Mouse (Mus musculus): ENCODE measurements around the gene Foxp1. TPM values are rescaled to one million over a fixed set of nuclear protein-coding genes. Genes with fewer than 3 reads are reported as not detected.

Foxp1 gene
- polyA plus RNA-seq, 1 experiment from 2014 or later: 96.6 TPM

DNA sequence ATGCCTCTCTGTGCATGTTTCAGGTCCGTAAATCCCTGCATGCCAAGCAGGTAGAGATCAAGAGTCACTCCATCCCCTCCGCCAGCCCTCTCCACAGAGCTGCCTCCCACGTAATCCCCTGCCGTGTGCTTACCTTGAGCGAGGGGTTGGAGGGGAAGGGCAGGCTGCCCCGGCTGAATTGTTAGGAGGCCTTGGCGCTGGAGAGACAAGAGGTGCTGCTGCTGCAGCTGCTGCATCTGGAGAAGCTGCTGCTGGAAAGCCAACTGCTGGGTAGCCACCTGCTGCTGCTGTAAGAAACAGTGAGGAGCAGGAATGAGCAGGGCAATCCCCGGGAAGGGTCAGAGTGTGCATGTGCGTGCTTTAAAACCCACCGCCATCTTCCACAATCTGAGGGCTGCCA is 512.8 kb downstream of the Foxp1 start:
- no peak overlapping the region for H3K27ac ChIP-seq (replicated peaks)
- no peak for ATAC-seq (ENCODE audit: low FRiP score, low read depth)
- H3K9ac ChIP-seq (replicated peaks): no peak overlapping the region
- H3K9me3 ChIP-seq: 0 out of 2 replicates have a peak, but pooled peaks cover 6% of the 10 kb centered on the region
- no peak overlapping the region for H3K4me3 ChIP-seq
- WGBS: 30% methylated on average over 10 of the region's 10 CpGs
- no peak overlapping the region for H3K4me2 ChIP-seq (replicated peaks)
- H3K27me3 ChIP-seq: no peaks in the 10 kb centered on the region
- H3K4me1 ChIP-seq: peaks cover 54% of the 10 kb centered on the region
- H3K36me3 ChIP-seq: peaks cover 18% of the 10 kb centered on the region

DNA sequence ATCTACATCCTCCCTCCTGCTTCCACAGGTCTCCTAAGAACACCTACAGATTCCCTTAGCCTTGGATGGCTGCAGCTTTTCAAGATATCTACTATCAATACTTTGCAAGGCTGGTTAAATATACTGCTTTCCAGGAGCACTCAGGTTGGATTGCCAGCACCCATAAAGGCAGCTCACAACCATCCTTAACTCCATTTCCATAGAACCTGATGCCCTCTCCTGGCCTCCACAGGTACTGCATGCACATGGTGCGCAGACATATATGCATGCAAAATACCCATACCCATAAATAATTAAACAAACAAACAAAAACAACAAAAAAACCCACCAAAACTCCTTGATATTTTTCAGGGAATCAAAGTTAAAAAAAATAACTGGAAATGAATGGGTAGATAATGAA is 514.0 kb downstream of the Foxp1 start:
- H3K27me3 ChIP-seq: no peaks in the 10 kb centered on the region
- H3K4me1 ChIP-seq: peaks cover 45% of the 10 kb centered on the region
- H3K36me3 ChIP-seq: peaks cover 18% of the 10 kb centered on the region
- 0 out of 2 replicates have a peak, but pooled peaks cover 6% of the 10 kb centered on the region for H3K9me3 ChIP-seq
- no peak overlapping the region for H3K4me2 ChIP-seq (replicated peaks)
- no peak for ATAC-seq (ENCODE audit: low FRiP score, low read depth)
- H3K27ac ChIP-seq (replicated peaks): no peak overlapping the region
- WGBS: 93% methylated on average over 1 of the region's 1 CpGs
- H3K4me3 ChIP-seq: no peak overlapping the region
- H3K9ac ChIP-seq (replicated peaks): no peak overlapping the region

DNA sequence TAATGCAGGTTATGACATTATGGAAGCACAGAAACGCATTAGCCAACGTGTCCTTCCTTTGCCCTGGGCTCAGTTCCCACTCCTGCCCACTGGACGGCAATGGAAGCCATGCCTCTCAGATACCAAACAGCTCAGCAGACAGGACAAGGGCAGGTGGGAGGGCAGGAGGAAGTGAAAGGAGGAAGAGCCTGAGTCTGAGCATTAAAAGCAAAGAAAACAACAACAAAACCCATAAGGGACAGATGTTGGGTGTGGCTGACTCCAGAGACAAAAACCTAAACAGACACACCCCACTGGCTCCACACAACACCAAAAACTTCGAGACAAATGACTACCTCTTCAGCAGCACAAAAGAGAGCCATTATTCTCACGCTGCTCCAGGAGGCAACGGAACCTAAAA is 515.0 kb downstream of the Foxp1 start:
- Histone ChIP-seq H3K4me1 (peaks cover 37% of the 10 kb centered on the region), H3K27ac (replicated peaks) (no peak overlapping the region), H3K4me3 (no peak overlapping the region), H3K36me3 (peaks cover 28% of the 10 kb centered on the region), H3K4me2 (replicated peaks) (no peak overlapping the region), H3K27me3 (no peaks in the 10 kb centered on the region), H3K9me3 (0 out of 2 replicates have a peak, but pooled peaks cover 6% of the 10 kb centered on the region), H3K9ac (replicated peaks) (no peak overlapping the region)
- ATAC-seq (ENCODE audit: low FRiP score, low read depth): no peak
- 80% methylated on average over 6 of the region's 6 CpGs for WGBS

DNA sequence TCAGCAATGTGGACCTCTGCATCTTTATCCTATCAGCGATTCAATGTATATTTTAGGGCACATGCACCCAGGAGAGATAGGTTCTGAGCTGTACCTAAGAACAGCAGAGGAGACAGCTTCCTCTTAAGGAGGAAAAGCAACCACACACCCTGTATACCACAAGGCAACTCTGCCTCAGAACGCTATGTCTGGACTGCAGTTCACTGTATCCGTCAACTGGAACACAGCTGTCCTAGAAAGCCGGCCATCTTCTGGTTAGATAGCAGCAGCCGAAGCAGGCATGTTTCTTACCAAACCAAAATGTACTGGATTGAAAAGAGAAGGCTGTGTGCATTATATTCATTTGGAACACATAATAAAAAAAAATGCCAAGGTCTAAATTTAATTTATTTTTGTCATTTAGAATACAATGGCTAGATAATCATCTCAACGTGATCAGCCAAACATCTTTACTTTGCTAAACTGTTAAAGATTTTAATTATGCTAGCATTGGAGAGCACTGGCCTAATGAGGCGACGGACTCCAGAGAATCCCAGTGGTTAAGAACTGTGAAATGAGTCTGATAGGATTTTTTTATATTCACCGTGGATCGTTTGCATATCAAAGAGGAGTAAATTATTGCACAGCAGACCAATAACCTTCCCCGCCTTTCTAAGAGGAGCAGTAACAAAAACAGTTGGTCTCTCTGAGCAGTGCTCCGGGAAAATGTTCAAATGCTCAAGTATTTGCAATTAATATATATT is 518.1 kb downstream of the Foxp1 start:
- H3K36me3 ChIP-seq: peaks cover 36% of the 10 kb centered on the region
- peak; percentile 42; the same call in 1 of the 2 replicates for ATAC-seq (ENCODE audit: low FRiP score, low read depth)
- H3K27ac ChIP-seq (replicated peaks): peak overlapping the region; percentile 21; the same call in 1 of the 2 replicates
- 54% methylated on average over 12 of the region's 12 CpGs for WGBS
- H3K4me2 ChIP-seq (replicated peaks): no peak overlapping the region
- H3K9me3 ChIP-seq: 0 out of 2 replicates have a peak, but pooled peaks cover 6% of the 10 kb centered on the region
- H3K4me3 ChIP-seq: no peak overlapping the region
- no peak overlapping the region for H3K9ac ChIP-seq (replicated peaks)
- no peaks in the 10 kb centered on the region for H3K27me3 ChIP-seq
- peaks cover 25% of the 10 kb centered on the region for H3K4me1 ChIP-seq

DNA sequence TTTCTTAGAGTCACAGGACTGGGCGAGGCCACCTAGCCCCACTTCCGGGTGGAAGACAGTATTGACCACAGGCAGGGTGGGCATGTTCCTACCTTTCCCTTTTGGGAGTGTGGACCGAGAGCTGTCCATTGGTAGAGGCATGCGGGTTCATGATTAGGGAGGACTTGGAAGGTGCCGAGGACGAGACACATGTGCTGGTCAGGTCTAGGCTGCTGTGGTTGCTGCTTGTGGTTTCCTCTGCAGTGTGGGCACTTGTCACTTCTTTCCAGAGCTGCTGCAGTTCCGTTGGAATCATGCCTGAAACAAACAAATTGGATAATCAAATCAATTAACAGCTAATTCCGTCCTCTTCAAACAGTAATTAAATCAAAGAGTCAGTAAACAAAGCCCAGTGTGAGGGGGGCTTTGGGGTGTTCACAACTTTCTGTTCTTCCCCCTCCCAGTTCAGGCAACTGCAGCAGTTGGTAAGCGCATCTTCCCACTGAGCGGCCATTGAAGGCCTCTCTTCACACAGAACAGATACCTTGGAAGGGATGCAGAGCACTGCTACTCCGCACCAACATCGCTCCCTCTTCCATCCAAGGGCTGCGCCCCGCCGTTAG is 519.3 kb downstream of the Foxp1 start:
- Histone ChIP-seq H3K27ac (replicated peaks) (no peak overlapping the region), H3K4me2 (replicated peaks) (no peak overlapping the region), H3K36me3 (peaks cover 31% of the 10 kb centered on the region), H3K4me3 (no peak overlapping the region), H3K9me3 (0 out of 2 replicates have a peak, but pooled peaks cover 1% of the 10 kb centered on the region), H3K4me1 (peaks cover 30% of the 10 kb centered on the region), H3K27me3 (no peaks in the 10 kb centered on the region), H3K9ac (replicated peaks) (no peak overlapping the region)
- 83% methylated on average over 15 of the region's 15 CpGs for WGBS
- ATAC-seq (ENCODE audit: low FRiP score, low read depth): no peak

DNA sequence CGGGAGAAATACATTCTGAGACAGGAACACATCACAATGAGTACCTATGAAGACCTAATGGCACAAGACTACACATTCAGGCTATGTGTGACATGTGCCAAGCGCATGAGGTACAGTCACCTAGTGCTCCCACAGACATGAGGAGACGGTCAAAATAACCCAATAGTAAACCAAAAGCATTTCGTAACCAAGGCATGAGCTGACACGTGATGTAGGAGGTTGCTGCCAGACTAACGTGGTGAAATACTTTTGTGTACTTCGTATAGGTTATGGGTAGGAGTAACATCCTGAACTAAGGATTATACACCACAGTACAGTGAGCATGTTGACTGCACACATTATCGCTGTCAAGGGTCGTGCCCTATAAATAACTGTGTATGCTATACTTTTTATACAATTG is 520.9 kb downstream of the Foxp1 start:
- Histone ChIP-seq H3K27me3 (no peaks in the 10 kb centered on the region), H3K4me1 (peaks cover 30% of the 10 kb centered on the region), H3K36me3 (peaks cover 19% of the 10 kb centered on the region), H3K9me3 (no peaks in the 10 kb centered on the region), H3K27ac (replicated peaks) (no peak overlapping the region), H3K4me3 (no peak overlapping the region), H3K9ac (replicated peaks) (no peak overlapping the region), H3K4me2 (replicated peaks) (no peak overlapping the region)
- WGBS: 95% methylated on average over 9 of the region's 9 CpGs
- ATAC-seq (ENCODE audit: low FRiP score, low read depth): no peak

GRCm38 (mm10) chr6:98998971-98999932 is 523.3 kb downstream of the Foxp1 start:
- Histone ChIP-seq H3K9me3 (no peaks in the 10 kb centered on the region), H3K4me2 (replicated peaks) (peak overlapping the region; percentile 25), H3K4me3 (no peak overlapping the region; the same call in 1 of the 2 replicates), H3K9ac (replicated peaks) (no peak overlapping the region), H3K27ac (replicated peaks) (0 out of 2 replicates have a peak overlapping the region, but pooled peaks have one; percentile 39), H3K4me1 (peaks cover 29% of the 10 kb centered on the region), H3K36me3 (peaks cover 19% of the 10 kb centered on the region), H3K27me3 (no peaks in the 10 kb centered on the region)
- ATAC-seq (ENCODE audit: low FRiP score, low read depth): no peak
- 64% methylated on average over 35 of the region's 35 CpGs for WGBS

DNA sequence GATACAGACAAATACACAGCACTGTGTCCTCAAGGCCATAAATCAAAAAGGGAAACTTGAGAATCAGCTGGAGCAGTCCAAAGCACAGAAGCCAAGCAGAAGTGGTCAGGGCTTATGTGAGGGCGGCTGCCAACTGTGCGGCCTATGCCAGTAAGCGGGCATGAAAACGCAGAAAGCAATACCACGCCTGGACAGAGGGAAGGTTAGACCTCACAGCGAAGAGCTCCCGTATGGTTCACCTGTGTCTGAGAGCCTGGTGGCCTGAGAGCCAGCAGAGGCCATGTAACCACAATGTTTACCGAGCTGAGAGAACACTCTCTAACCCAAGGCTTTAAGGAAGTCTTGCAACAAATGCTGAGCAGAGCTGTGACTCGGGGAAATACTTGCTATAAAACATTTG is 524.8 kb downstream of the Foxp1 start:
- no peaks in the 10 kb centered on the region for H3K9me3 ChIP-seq
- H3K36me3 ChIP-seq: peaks cover 11% of the 10 kb centered on the region
- WGBS: 90% methylated on average over 9 of the region's 9 CpGs
- H3K9ac ChIP-seq (replicated peaks): no peak overlapping the region
- no peak for ATAC-seq (ENCODE audit: low FRiP score, low read depth)
- H3K4me1 ChIP-seq: peaks cover 36% of the 10 kb centered on the region
- no peaks in the 10 kb centered on the region for H3K27me3 ChIP-seq
- H3K27ac ChIP-seq (replicated peaks): no peak overlapping the region
- H3K4me2 ChIP-seq (replicated peaks): no peak overlapping the region
- H3K4me3 ChIP-seq: no peak overlapping the region

- H3K36me3 ChIP-seq: 0 out of 2 replicates have a peak, but pooled peaks cover 1% of the 10 kb centered on the region
Measured at GRCm38 (mm10) chr6:98996822-98997221, 525.7 kb downstream of the Foxp1 start.

DNA sequence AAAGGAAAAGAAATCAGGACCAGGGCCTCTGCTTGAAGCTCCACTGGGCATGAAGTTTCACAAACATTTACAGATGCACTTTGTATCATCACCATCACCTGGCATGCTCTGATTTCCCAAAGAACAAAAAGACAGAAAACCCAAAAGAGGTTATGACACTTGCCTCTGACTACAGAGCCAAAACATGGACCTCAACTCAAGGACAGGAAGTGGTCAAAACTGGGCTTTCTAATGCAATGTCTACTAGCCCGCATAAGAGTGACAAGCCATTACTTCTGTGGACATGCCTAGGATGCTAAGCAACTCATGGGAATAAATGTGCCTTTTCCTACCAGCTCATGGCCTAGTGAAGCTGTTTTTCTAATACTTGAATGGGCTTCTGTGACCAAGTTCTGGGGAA is 526.2 kb downstream of the Foxp1 start:
- H3K27ac ChIP-seq (replicated peaks): no peak overlapping the region
- no peaks in the 10 kb centered on the region for H3K36me3 ChIP-seq
- WGBS: 93% methylated on average over 1 of the region's 1 CpGs
- H3K4me1 ChIP-seq: peaks cover 41% of the 10 kb centered on the region
- no peak overlapping the region for H3K4me3 ChIP-seq
- H3K9ac ChIP-seq (replicated peaks): no peak overlapping the region
- H3K27me3 ChIP-seq: no peaks in the 10 kb centered on the region
- ATAC-seq (ENCODE audit: low FRiP score, low read depth): no peak
- H3K4me2 ChIP-seq (replicated peaks): no peak overlapping the region
- H3K9me3 ChIP-seq: no peaks in the 10 kb centered on the region

More at GRCm38 (mm10) chr6:98996822-98997221, 525.7 kb downstream of the Foxp1 start:
- no peak for ATAC-seq (ENCODE audit: low FRiP score, low read depth)
- H3K4me1 ChIP-seq: peaks cover 36% of the 10 kb centered on the region
- 94% methylated on average over 2 of the region's 2 CpGs for WGBS
- H3K4me3 ChIP-seq: no peak overlapping the region
- H3K27me3 ChIP-seq: no peaks in the 10 kb centered on the region
- H3K9ac ChIP-seq (replicated peaks): no peak overlapping the region
- no peak overlapping the region for H3K4me2 ChIP-seq (replicated peaks)
- no peak overlapping the region for H3K27ac ChIP-seq (replicated peaks)
- H3K9me3 ChIP-seq: no peaks in the 10 kb centered on the region

DNA sequence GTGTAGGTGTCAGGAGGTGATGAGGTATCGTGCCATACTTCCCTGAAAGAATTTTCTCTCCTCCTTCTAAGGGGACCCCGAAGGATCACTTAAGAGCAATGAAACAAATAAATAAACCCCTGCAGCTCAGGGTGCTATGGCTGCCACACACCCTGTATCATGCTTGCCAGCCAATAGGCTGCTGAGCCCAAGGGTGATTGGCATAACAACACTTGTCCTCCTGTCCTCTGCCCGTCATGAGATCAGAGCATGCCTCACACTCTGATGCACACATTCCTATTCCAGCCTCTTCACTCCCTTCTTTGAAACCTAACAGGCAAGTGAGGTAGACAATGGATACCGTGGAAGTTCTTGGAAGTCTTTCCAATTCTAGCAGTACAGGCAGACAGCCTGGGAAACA is 526.8 kb downstream of the Foxp1 start:
- Histone ChIP-seq H3K27me3 (no peaks in the 10 kb centered on the region), H3K9me3 (no peaks in the 10 kb centered on the region), H3K4me1 (peaks cover 45% of the 10 kb centered on the region), H3K27ac (replicated peaks) (no peak overlapping the region), H3K4me3 (no peak overlapping the region), H3K9ac (replicated peaks) (no peak overlapping the region), H3K4me2 (replicated peaks) (no peak overlapping the region), H3K36me3 (no peaks in the 10 kb centered on the region)
- ATAC-seq (ENCODE audit: low FRiP score, low read depth): no peak
- WGBS: 75% methylated on average over 4 of the region's 4 CpGs
